12 mouse cellular contexts compared by ENCODE assay signal in the genomic region with DNA sequence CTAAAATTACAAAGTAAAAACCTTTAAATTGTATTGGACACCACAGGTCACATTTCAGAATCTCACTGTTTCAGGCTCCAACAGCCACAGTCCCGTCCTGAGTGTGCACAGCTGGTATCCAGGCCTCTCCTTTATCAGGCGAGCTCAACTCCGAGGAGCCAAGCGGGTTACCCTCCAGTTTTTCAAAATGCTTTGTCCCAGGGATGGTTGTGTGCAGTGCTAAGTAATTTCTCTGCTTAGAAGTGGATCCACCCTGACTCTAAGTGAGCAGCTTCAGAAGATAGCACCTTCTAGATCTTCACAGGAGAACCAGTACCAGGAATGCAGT.
DNase-seq lines count a peak whose midpoint lies in the region; ATAC-seq and TF ChIP-seq lines count a peak whose summit lies in the region.
"Had no signal": no experiment of that assay in that cellular context is flagged by ENCODE, and none has a peak within 500 bp of the region (broad histone marks: within the 10 kb centered on the region; RNA-seq: fewer than 3 reads in every experiment).

No protein-coding gene starts in this region.

- no peaks in the 10 kb centered on the region for H3K9me3 ChIP-seq in heart, embryonic 10.5 days
- H3K9me3 ChIP-seq in lung, embryonic 15.5 days: no peaks in the 10 kb centered on the region
- H3K9me3 ChIP-seq in forebrain, embryonic 15.5 days: no peaks in the 10 kb centered on the region
- no peaks in the 10 kb centered on the region for H3K9me3 ChIP-seq in neural tube, embryonic 14.5 days (ENCODE audit: control insufficient read depth, low read length)
- H3K9me3 ChIP-seq: liver, embryonic 15.5 days had no signal

- H3K9ac ChIP-seq in lung, embryonic 15.5 days: no peak overlapping the region
- H3K9ac ChIP-seq in forebrain, embryonic 15.5 days (replicated peaks): no peak overlapping the region
- H3K9ac ChIP-seq in neural tube, embryonic 14.5 days (replicated peaks; ENCODE audit: low read depth, low read length): no peak overlapping the region
- H3K9ac ChIP-seq: liver, embryonic 15.5 days had no signal

- ATAC-seq in lung, embryonic 15.5 days (ENCODE audit: borderline replicate concordance, extremely low read depth, low FRiP score, low TSS enrichment): no peak
- no peak for ATAC-seq in forebrain, embryonic 15.5 days (replicated peaks)
- ATAC-seq in neural tube, embryonic 14.5 days (ENCODE audit: low read depth): no peak

- no peak for TF ChIP-seq CTCF in thymus, adult 2 months (IDR thresholded peaks at IDR 0.05; ENCODE audit: borderline replicate concordance, control insufficient read depth, extremely low read depth, insufficient read depth, low read length, poor library complexity)

- no peak for TF ChIP-seq POLR2A in thymus, adult 2 months (IDR thresholded peaks at IDR 0.05; ENCODE audit: control insufficient read depth, extremely low read depth, insufficient read depth, low read length, poor library complexity)

- H3K36me3 ChIP-seq in heart, embryonic 10.5 days: no peaks in the 10 kb centered on the region
- no peaks in the 10 kb centered on the region for H3K36me3 ChIP-seq in lung, embryonic 15.5 days
- H3K36me3 ChIP-seq in forebrain, embryonic 15.5 days: no peaks in the 10 kb centered on the region
- H3K36me3 ChIP-seq in neural tube, embryonic 14.5 days (ENCODE audit: control insufficient read depth, insufficient read depth, low read length): no peaks in the 10 kb centered on the region
- H3K36me3 ChIP-seq in thymus, adult 2 months (ENCODE audit: control insufficient read depth, insufficient read depth, low read length): no peaks in the 10 kb centered on the region
- H3K36me3 ChIP-seq: liver, embryonic 15.5 days had no signal

- peak; percentile 58 for DNase-seq in heart, embryonic 10.5 days (ENCODE audit: low spot score)
- no peak for DNase-seq in heart, postnatal 10 days
- no peak for DNase-seq in lung, adult 18-20 months
- no peak for DNase-seq in urinary bladder, postnatal 25 days (ENCODE audit: low spot score)
- no peak for DNase-seq in thymus, adult 2 months
- DNase-seq: cerebellum, postnatal 10 days; thymus, adult 18-20 months had no signal

- no peak overlapping the region for H3K4me3 ChIP-seq in heart, embryonic 10.5 days
- H3K4me3 ChIP-seq in lung, embryonic 15.5 days: no peak overlapping the region
- no peak overlapping the region for H3K4me3 ChIP-seq in forebrain, embryonic 15.5 days
- no peak overlapping the region for H3K4me3 ChIP-seq in neural tube, embryonic 14.5 days (ENCODE audit: low read depth, low read length)
- no peak overlapping the region for H3K4me3 ChIP-seq in thymus, adult 2 months (ENCODE audit: control insufficient read depth, insufficient read depth, low read length)
- H3K4me3 ChIP-seq: left cerebral cortex, adult 2 months; liver, embryonic 15.5 days had no signal

- no peaks in the 10 kb centered on the region for H3K27me3 ChIP-seq in heart, embryonic 10.5 days (ENCODE audit: insufficient read depth, poor library complexity, severe bottlenecking)
- H3K27me3 ChIP-seq in lung, embryonic 15.5 days: no peaks in the 10 kb centered on the region
- no peaks in the 10 kb centered on the region for H3K27me3 ChIP-seq in forebrain, embryonic 15.5 days
- H3K27me3 ChIP-seq in neural tube, embryonic 14.5 days (ENCODE audit: control insufficient read depth, insufficient read depth, low read length): no peaks in the 10 kb centered on the region
- no peaks in the 10 kb centered on the region for H3K27me3 ChIP-seq in thymus, adult 2 months (ENCODE audit: control insufficient read depth, insufficient read depth, low read length)
- H3K27me3 ChIP-seq: liver, embryonic 15.5 days had no signal

- intact Hi-C loops in heart, postnatal 10 days (cut with DNase I): no loop called here

- H3K27ac ChIP-seq in heart, embryonic 10.5 days: no peak overlapping the region; the same call in 1 of the 2 replicates
- peak overlapping the region; percentile 32; the same call in 1 of the 2 replicates for H3K27ac ChIP-seq in lung, embryonic 15.5 days
- H3K27ac ChIP-seq in forebrain, embryonic 15.5 days (replicated peaks): peak overlapping the region; percentile 41
- 0 out of 2 replicates have a peak overlapping the region, but pooled peaks have one; percentile 24 for H3K27ac ChIP-seq in neural tube, embryonic 14.5 days (ENCODE audit: low read depth, low read length)
- H3K27ac ChIP-seq in thymus, adult 2 months (ENCODE audit: control insufficient read depth, insufficient read depth, low read length): no peak overlapping the region
- H3K27ac ChIP-seq: left cerebral cortex, adult 2 months; liver, embryonic 15.5 days had no signal

- no peak overlapping the region for H3K4me2 ChIP-seq in lung, embryonic 15.5 days
- no peak overlapping the region for H3K4me2 ChIP-seq in forebrain, embryonic 15.5 days (replicated peaks)
- H3K4me2 ChIP-seq in neural tube, embryonic 14.5 days (ENCODE audit: low read depth, low read length): no peak overlapping the region
- H3K4me2 ChIP-seq: liver, embryonic 15.5 days had no signal

- peaks cover 13% of the 10 kb centered on the region for H3K4me1 ChIP-seq in heart, embryonic 10.5 days
- H3K4me1 ChIP-seq in lung, embryonic 15.5 days: peaks cover 14% of the 10 kb centered on the region; the same call in 1 of the 2 replicates
- H3K4me1 ChIP-seq in forebrain, embryonic 15.5 days: peaks cover 28% of the 10 kb centered on the region
- peaks cover 9% of the 10 kb centered on the region; the same call in 1 of the 2 replicates for H3K4me1 ChIP-seq in neural tube, embryonic 14.5 days (ENCODE audit: control insufficient read depth, insufficient read depth, low read length)
- H3K4me1 ChIP-seq in thymus, adult 2 months (replicated peaks; ENCODE audit: control insufficient read depth, insufficient read depth, low read length): peaks cover 5% of the 10 kb centered on the region; the same call in 1 of the 2 replicates
- H3K4me1 ChIP-seq: liver, embryonic 15.5 days had no signal

- WGBS in heart, embryonic 10.5 days: 34% methylated on average over 4 of the region's 4 CpGs
- WGBS in lung, embryonic 15.5 days: 42% methylated on average over 4 of the region's 4 CpGs
- 39% methylated on average over 4 of the region's 4 CpGs for WGBS in forebrain, embryonic 15.5 days
- 30% methylated on average over 4 of the region's 4 CpGs for WGBS in neural tube, embryonic 14.5 days
- 96% methylated on average over 4 of the region's 4 CpGs for WGBS in thymus, adult 2 months

Comparison
In these comparisons a context has a peak if more than half of its experiments do, and no peak if none do; other contexts are left out.
1. H3K27ac ChIP-seq: peak in lung, embryonic 15.5 days (single experiment), forebrain, embryonic 15.5 days (single experiment) and neural tube, embryonic 14.5 days (single experiment); none in heart, embryonic 10.5 days (single experiment) and thymus, adult 2 months (single experiment).